Mouse (Mus musculus) hindbrain, embryonic 11.5 days (tissue): ENCODE measurements around the gene March4. TPM values are rescaled to one million over a fixed set of nuclear protein-coding genes. Genes with fewer than 3 reads are reported as not detected.

Experiments used
- ATAC-seq: fragments of 200-750 bp; cut with Nextera tagmentation; 2 replicates; pipeline ENCODE4 v1.8.0; 2017; ENCODE audit warnings: mild to moderate bottlenecking, moderate TSS enrichment, moderate library complexity; ENCODE audit not compliant: low FRiP score
- DNase-seq: peaks from one replicate; pipeline ENCODE4 v3.0.0-alpha.2; 2015; ENCODE audit warnings: low spot score
- H3K27ac ChIP-seq: fragments of 300-500 bp; sonication (generic); 2 replicates; pipeline ENCODE4 v1.5.1; 2014; ENCODE audit warnings: mild to moderate bottlenecking, low read depth, low read length
- H3K27me3 ChIP-seq: fragments of 300-500 bp; sonication (generic); 2 replicates; pipeline ENCODE4 v1.6.1; 2014; ENCODE audit warnings: mild to moderate bottlenecking, low read length, moderate library complexity, mixed read lengths; ENCODE audit not compliant: control insufficient read depth, insufficient read depth
- H3K36me3 ChIP-seq: fragments of 300-500 bp; sonication (generic); 2 replicates; pipeline ENCODE4 v1.6.1; 2014; ENCODE audit warnings: mild to moderate bottlenecking, low read length, moderate library complexity, mixed read lengths; ENCODE audit not compliant: control insufficient read depth, insufficient read depth
- H3K4me1 ChIP-seq: fragments of 300-500 bp; sonication (generic); replicated peaks from 2 replicates; pipeline ENCODE4 v1.6.1; 2014; ENCODE audit warnings: low read length, mixed read lengths; ENCODE audit not compliant: control insufficient read depth, insufficient read depth
- H3K4me2 ChIP-seq: fragments of 300-500 bp; sonication (generic); replicated peaks from 2 replicates; pipeline ENCODE4 v1.6.1; 2014; ENCODE audit warnings: mild to moderate bottlenecking, low read depth, low read length
- H3K4me3 ChIP-seq: fragments of 300-500 bp; sonication (generic); 2 replicates; pipeline ENCODE4 v1.5.1; 2014; ENCODE audit warnings: low read depth, low read length
- H3K9ac ChIP-seq: fragments of 300-500 bp; sonication (generic); 2 replicates; pipeline ENCODE4 v1.6.1; 2014; ENCODE audit warnings: low read depth, low read length
- H3K9me3 ChIP-seq: fragments of 300-500 bp; sonication (generic); 2 replicates; pipeline ENCODE4 v1.6.1; 2016; ENCODE audit warnings: low read length; ENCODE audit not compliant: control insufficient read depth
- WGBS: fragments of 180-500 bp; shearing (Covaris S2); extraction: QIAGEN DNeasy Blood & Tissue Kit; methylation state at CpG from one replicate; pipeline ENCODE4 v1.1.7; 2014; 5-methylcytosine and 5-hydroxymethylcytosine counted together
- polyA plus RNA-seq: library from polyadenylated mRNA; unstranded; fragments of >200 nt; fragmentation: Nextera tagmentation; extraction: Ambion mirVana; gene quantifications from 2 replicates; pipeline ENCODE4 v1.2.1, GENCODE M21; 2014

March4 gene
- polyA plus RNA-seq, 1 experiment from 2014 or later: 1.5 TPM

- H3K4me3 ChIP-seq: no peak overlapping the region
- H3K4me2 ChIP-seq: no peak overlapping the region
- H3K36me3 ChIP-seq: no peaks in the 10 kb centered on the region
- H3K4me1 ChIP-seq: no peaks in the 10 kb centered on the region
- H3K9me3 ChIP-seq: no peaks in the 10 kb centered on the region
- no peak for ATAC-seq
- no peaks in the 10 kb centered on the region for H3K27me3 ChIP-seq
- no peak overlapping the region for H3K27ac ChIP-seq
- H3K9ac ChIP-seq: no peak overlapping the region
- DNase-seq: no peak
- 90% methylated on average over 11 of the region's 11 CpGs for WGBS
Measured at GRCm38 (mm10) chr1:72379752-72380353, 156.9 kb downstream of the March4 start.

- Histone ChIP-seq H3K4me2 (no peak overlapping the region), H3K9ac (no peak overlapping the region), H3K36me3 (no peaks in the 10 kb centered on the region), H3K9me3 (no peaks in the 10 kb centered on the region), H3K4me1 (no peaks in the 10 kb centered on the region), H3K27ac (no peak overlapping the region), H3K4me3 (no peak overlapping the region), H3K27me3 (no peaks in the 10 kb centered on the region)
- no peak for DNase-seq
- ATAC-seq: no peak
- WGBS: 95% methylated on average over 4 of the region's 4 CpGs
Measured at GRCm38 (mm10) chr1:72378151-72378550, 158.6 kb downstream of the March4 start.

Other genes with a start within 250 kb of the March4 start
- 53.2 and 57.5 TPM in 2 replicates for gene Xrcc5, start 229.5 kb downstream of the March4 start, polyA plus RNA-seq
- gene Smarcal1, start 46.3 kb upstream of the March4 start, polyA plus RNA-seq: 32.1 and 33.6 TPM in 2 replicates
- gene Ankar, start 163.6 kb upstream of the March4 start, polyA plus RNA-seq: 0.05 TPM in 1 of 2 replicates, not detected in the other
- gene Rpl37a, start 174.4 kb upstream of the March4 start, polyA plus RNA-seq: 1,424 and 1,478 TPM in 2 replicates